Mouse (Mus musculus) liver, embryonic 14.5 days (tissue): ENCODE measurements around the gene Gldc.

ENCODE experiments used
- CTCF ChIP-seq: IDR thresholded peaks from 2 replicates; pipeline ENCODE4 v1.5.1; 2016; ENCODE audit warnings: antibody characterized with exemption, low read depth, control low read depth
- EP300 ChIP-seq: IDR thresholded peaks from 2 replicates; pipeline ENCODE4 v1.6.1; 2016; ENCODE audit warnings: antibody characterized with exemption, low read depth

DNA sequence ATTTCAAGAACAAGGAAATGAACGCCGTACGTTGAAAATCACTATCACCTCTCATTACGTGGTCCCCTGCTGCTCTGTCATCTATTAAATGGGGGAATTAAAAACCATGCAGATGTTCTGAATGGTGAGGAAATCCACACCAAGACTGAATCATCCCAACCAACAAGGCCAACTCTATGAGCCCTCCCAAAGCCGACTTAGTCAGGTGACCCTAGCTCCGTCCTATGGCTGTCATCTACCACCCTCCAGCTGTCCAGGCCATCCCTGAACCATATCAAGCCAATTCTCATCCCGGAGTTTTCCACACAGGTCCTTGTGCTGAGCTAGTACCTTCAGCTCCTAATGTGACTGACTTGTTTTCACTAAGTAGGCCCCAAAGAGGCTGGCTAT, 49.6 kb downstream of the Gldc start:
- TF ChIP-seq CTCF (no peak), EP300 (no peak)
